Mouse (Mus musculus): ENCODE measurements around the gene Hist1h2bh. TPM values are rescaled to one million over a fixed set of nuclear protein-coding genes. Genes with fewer than 3 reads are reported as not detected.
A peak's percentile ranks its signal among the peaks of the same experiment; 100 is the strongest.
"Not testable (repeated sequence)": the region's sequence is repeated elsewhere in the genome, so short reads cannot be mapped to it uniquely, and the experiment has no call there.

The Hist1h2bh gene
- polyA plus RNA-seq, 1 experiment from 2014 or later: 0.77 TPM

- peak within 1 kb of the TSS; percentile 95 for H3K27ac ChIP-seq (replicated peaks; ENCODE audit: low read depth, low read length)
- no peaks in the 10 kb centered on the region for H3K36me3 ChIP-seq (ENCODE audit: control insufficient read depth, insufficient read depth, low read length)
- H3K4me3 ChIP-seq (ENCODE audit: low read depth, low read length): peak within 1 kb of the TSS; percentile 52
- H3K4me2 ChIP-seq (ENCODE audit: low read depth, low read length): peak within 1 kb of the TSS; percentile 75
- DNase-seq (ENCODE audit: low spot score): peak; percentile 98
- no peaks in the 10 kb centered on the region for H3K27me3 ChIP-seq (replicated peaks; ENCODE audit: control insufficient read depth, insufficient read depth, low read length)
- under 1% methylated on average over 18 of the region's 18 CpGs for WGBS
- 0 out of 2 replicates have a peak, but pooled peaks cover 4% of the 10 kb centered on the region for H3K4me1 ChIP-seq (ENCODE audit: control insufficient read depth, insufficient read depth, low read length)
- ATAC-seq (ENCODE audit: low read depth): peak; percentile 90
- H3K9ac ChIP-seq (ENCODE audit: low read depth, low read length): peak within 1 kb of the TSS; percentile 76
- no peaks in the 10 kb centered on the region for H3K9me3 ChIP-seq (ENCODE audit: control insufficient read depth, low read length)
Measured at GRCm38 (mm10) chr13:23571022-23571503, 27.9 kb upstream of the Hist1h2bh start, which contains the start of the genes Hist1h2ae and Hist1h2bg. TSS of gene Hist1h2ae (minus strand) at chr13:23571220. TSS of gene Hist1h2bg (plus strand) at chr13:23571396.

DNA sequence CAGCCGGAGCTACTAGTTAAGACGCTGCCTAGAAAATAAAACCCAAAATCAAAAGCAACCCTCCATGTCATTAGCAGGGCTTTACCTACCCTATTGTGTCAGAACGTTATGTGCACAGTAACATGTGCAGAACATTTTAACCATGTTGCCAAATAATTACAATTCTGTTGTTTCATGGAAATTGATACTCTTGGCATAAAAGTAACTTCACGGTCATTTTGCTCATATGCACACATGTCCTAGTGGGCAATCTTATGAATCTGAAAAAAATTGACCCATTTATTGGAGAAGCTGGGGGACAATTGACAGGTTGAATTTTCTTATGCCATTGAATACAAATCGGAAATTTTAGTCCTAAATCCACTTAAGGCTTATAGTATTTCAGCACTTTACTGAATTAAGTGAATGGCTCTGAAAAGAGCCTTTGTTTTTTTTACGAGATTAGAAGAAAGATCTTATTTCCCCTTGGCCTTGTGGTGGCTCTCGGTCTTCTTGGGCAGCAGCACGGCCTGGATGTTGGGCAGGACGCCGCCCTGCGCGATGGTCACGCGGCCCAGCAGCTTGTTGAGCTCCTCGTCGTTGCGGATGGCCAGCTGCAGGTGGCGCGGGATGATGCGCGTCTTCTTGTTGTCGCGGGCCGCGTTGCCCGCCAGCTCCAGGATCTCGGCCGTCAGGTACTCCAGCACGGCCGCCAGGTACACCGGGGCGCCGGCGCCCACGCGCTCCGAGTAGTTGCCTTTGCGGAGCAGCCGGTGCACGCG lies 27.2 kb upstream of the Hist1h2bh start:
- H3K27me3 ChIP-seq (replicated peaks; ENCODE audit: control insufficient read depth, insufficient read depth, low read length); H3K9me3 ChIP-seq (ENCODE audit: control insufficient read depth, low read length); H3K4me1 ChIP-seq (ENCODE audit: control insufficient read depth, insufficient read depth, low read length); H3K36me3 ChIP-seq (ENCODE audit: control insufficient read depth, insufficient read depth, low read length): not testable (repeated sequence)
- peak overlapping the region; percentile 75 for H3K4me2 ChIP-seq (ENCODE audit: low read depth, low read length)
- peak; percentile 2; the same call in 1 of the 2 replicates for ATAC-seq (ENCODE audit: low read depth)
- H3K27ac ChIP-seq (replicated peaks; ENCODE audit: low read depth, low read length): peak overlapping the region; percentile 94
- peak; percentile 58 for DNase-seq (ENCODE audit: low spot score)
- peak overlapping the region; percentile 52 for H3K4me3 ChIP-seq (ENCODE audit: low read depth, low read length)
- WGBS: 2% methylated on average over 11 of the region's 41 CpGs
- peak overlapping the region; percentile 57 for H3K9ac ChIP-seq (ENCODE audit: low read depth, low read length)

DNA sequence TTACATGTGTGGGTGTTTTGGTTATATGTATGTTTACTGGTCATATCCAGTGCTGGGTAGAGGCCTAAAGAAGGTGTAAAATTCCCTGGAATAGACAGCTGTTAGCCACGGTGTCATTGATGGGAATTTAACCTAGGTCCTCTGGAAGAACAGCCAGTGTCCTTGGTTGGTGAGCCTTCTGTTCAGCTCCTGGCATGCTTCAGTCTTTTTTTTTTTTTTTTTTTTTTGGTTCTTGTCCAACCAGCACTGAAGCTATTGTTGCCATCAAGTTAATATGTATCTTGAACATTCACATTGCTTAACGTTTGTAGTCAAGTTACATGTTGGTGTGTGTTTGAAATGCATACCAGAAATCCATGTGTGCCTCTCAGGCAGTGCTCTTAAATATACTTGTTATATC lies 21.3 kb upstream of the Hist1h2bh start:
- no peak overlapping the region for H3K9ac ChIP-seq (ENCODE audit: low read depth, low read length)
- no peaks in the 10 kb centered on the region for H3K27me3 ChIP-seq (replicated peaks; ENCODE audit: control insufficient read depth, insufficient read depth, low read length)
- no peaks in the 10 kb centered on the region for H3K4me1 ChIP-seq (ENCODE audit: control insufficient read depth, insufficient read depth, low read length)
- ATAC-seq (ENCODE audit: low read depth) (no peak), DNase-seq (ENCODE audit: low spot score) (no peak)
- no peaks in the 10 kb centered on the region for H3K9me3 ChIP-seq (ENCODE audit: control insufficient read depth, low read length)
- no peaks in the 10 kb centered on the region for H3K36me3 ChIP-seq (ENCODE audit: control insufficient read depth, insufficient read depth, low read length)
- H3K4me2 ChIP-seq (ENCODE audit: low read depth, low read length): no peak overlapping the region
- 89% methylated on average over 2 of the region's 2 CpGs for WGBS
- no peak overlapping the region for H3K4me3 ChIP-seq (ENCODE audit: low read depth, low read length)
- peak overlapping the region; percentile 98 for H3K27ac ChIP-seq (replicated peaks; ENCODE audit: low read depth, low read length)

GRCm38 (mm10) chr13:23562699-23563462 lies 19.7 kb upstream of the Hist1h2bh start:
- peak overlapping the region; percentile 63 for H3K9ac ChIP-seq (ENCODE audit: low read depth, low read length)
- peak; percentile 91 for DNase-seq (ENCODE audit: low spot score)
- 3% methylated on average over 18 of the region's 18 CpGs for WGBS

DNA sequence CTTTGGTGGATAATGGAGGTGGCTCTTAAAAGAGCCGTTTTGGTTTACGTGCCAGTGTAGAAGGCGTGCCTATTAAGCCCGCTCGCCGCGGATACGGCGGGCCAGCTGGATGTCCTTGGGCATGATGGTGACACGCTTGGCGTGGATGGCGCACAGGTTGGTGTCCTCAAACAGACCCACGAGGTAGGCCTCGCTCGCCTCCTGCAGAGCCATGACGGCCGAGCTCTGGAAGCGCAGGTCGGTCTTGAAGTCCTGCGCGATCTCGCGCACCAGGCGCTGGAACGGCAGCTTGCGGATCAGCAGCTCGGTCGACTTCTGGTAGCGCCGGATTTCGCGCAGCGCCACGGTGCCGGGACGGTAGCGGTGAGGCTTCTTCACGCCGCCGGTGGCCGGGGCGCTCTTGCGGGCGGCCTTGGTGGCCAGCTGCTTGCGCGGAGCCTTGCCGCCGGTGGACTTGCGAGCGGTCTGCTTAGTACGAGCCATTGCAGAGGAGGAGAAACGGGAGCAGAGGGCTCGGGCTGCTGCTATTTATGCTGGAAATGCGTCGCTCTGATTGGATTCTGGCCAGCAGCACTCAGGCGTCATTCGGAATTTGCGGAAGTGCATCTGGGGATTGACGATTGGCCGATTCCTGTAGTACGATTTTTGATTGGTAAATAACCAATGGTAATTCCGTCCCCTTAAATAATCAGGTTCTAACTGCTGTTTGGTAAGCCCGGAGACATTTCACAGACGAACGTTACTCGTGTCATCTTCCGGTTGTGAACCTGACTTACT lies 18.9 kb upstream of the Hist1h2bh start, which contains the start of gene Hist1h3e:
Hist1h3e (minus strand) TSS at position 487 of the 777 bp plus-strand sequence.
- 0% methylated on average over 35 of the region's 67 CpGs for whole genome bisulfite sequencing
- peak within 1 kb of the TSS; percentile 42 for H3K4me3 ChIP-seq (ENCODE audit: low read depth, low read length)
- DNase-seq (ENCODE audit: low spot score) (peak; percentile 99), ATAC-seq (ENCODE audit: low read depth) (peak; percentile 93)
- not testable (repeated sequence) for H3K9me3 ChIP-seq (ENCODE audit: control insufficient read depth, low read length); H3K27me3 ChIP-seq (replicated peaks; ENCODE audit: control insufficient read depth, insufficient read depth, low read length); H3K4me1 ChIP-seq (ENCODE audit: control insufficient read depth, insufficient read depth, low read length); H3K36me3 ChIP-seq (ENCODE audit: control insufficient read depth, insufficient read depth, low read length)
- H3K9ac ChIP-seq (ENCODE audit: low read depth, low read length): peak within 1 kb of the TSS; percentile 63
- H3K27ac ChIP-seq (replicated peaks; ENCODE audit: low read depth, low read length): peak within 1 kb of the TSS; percentile 98
- H3K4me2 ChIP-seq (ENCODE audit: low read depth, low read length): peak within 1 kb of the TSS; percentile 70

More at GRCm38 (mm10) chr13:23562699-23563462, 19.7 kb upstream of the Hist1h2bh start:
- Histone ChIP-seq H3K4me3 (ENCODE audit: low read depth, low read length) (peak overlapping the region; percentile 42), H3K27me3 (replicated peaks; ENCODE audit: control insufficient read depth, insufficient read depth, low read length) (no peaks in the 10 kb centered on the region), H3K9me3 (ENCODE audit: control insufficient read depth, low read length) (no peaks in the 10 kb centered on the region), H3K36me3 (ENCODE audit: control insufficient read depth, insufficient read depth, low read length) (no peaks in the 10 kb centered on the region), H3K4me1 (ENCODE audit: control insufficient read depth, insufficient read depth, low read length) (no peaks in the 10 kb centered on the region), H3K4me2 (ENCODE audit: low read depth, low read length) (peak overlapping the region; percentile 70), H3K27ac (replicated peaks; ENCODE audit: low read depth, low read length) (peak overlapping the region; percentile 98)
- ATAC-seq (ENCODE audit: low read depth): peak; percentile 45

DNA sequence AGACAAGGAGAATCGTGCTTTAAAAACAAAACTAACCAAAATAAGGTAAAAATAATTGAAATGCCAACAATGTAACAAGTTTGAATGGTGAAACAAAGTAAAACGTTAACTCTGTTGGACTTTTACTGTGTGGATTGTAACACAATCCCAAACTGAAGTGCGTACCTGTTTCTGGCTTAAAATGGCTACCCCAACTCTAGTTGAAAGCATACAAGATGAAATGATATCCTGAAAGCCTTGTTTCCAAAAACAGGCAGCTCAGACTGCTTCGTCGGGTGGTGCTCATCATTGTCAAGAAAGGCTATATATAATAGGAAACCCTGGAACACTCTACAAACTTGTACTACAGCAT lies 18.3 kb upstream of the Hist1h2bh start:
- DNase-seq (ENCODE audit: low spot score); H3K27me3 ChIP-seq (replicated peaks; ENCODE audit: control insufficient read depth, insufficient read depth, low read length); ATAC-seq (ENCODE audit: low read depth); H3K36me3 ChIP-seq (ENCODE audit: control insufficient read depth, insufficient read depth, low read length); H3K9me3 ChIP-seq (ENCODE audit: control insufficient read depth, low read length); H3K4me1 ChIP-seq (ENCODE audit: control insufficient read depth, insufficient read depth, low read length): not testable (repeated sequence)
- peak overlapping the region; percentile 98 for H3K27ac ChIP-seq (replicated peaks; ENCODE audit: low read depth, low read length)
- H3K9ac ChIP-seq (ENCODE audit: low read depth, low read length): peak overlapping the region; percentile 63
- 4% methylated on average over 2 of the region's 5 CpGs for WGBS
- peak overlapping the region; percentile 42 for H3K4me3 ChIP-seq (ENCODE audit: low read depth, low read length)
- H3K4me2 ChIP-seq (ENCODE audit: low read depth, low read length): peak overlapping the region; percentile 70

DNA sequence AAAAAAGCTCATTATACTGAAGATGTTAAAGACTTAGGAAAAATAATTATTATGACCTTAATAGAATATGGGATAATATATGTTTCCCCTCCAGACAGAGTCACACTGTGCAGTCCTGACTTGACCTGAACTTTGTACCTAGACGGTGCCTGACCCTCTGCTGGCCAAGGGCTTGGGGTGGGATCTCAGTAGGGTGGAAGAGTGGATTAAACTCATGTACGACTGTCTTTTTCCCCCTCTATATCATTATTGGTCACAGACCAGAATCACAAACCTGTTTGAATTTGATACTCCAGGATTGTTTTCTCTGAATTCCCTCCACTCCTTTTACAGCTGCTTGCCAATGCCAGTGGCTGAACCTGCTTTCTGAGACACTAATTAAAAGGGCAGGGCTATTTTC lies 17.5 kb upstream of the Hist1h2bh start:
- not testable (repeated sequence) for H3K4me3 ChIP-seq (ENCODE audit: low read depth, low read length); H3K9me3 ChIP-seq (ENCODE audit: control insufficient read depth, low read length); H3K27me3 ChIP-seq (replicated peaks; ENCODE audit: control insufficient read depth, insufficient read depth, low read length); H3K36me3 ChIP-seq (ENCODE audit: control insufficient read depth, insufficient read depth, low read length); ATAC-seq (ENCODE audit: low read depth); H3K4me1 ChIP-seq (ENCODE audit: control insufficient read depth, insufficient read depth, low read length)
- Histone ChIP-seq H3K4me2 (ENCODE audit: low read depth, low read length) (peak overlapping the region; percentile 29), H3K27ac (replicated peaks; ENCODE audit: low read depth, low read length) (peak overlapping the region; percentile 28; the same call in 1 of the 2 replicates), H3K9ac (ENCODE audit: low read depth, low read length) (0 out of 2 replicates have a peak overlapping the region, but pooled peaks have one; percentile 34)
- peak; percentile 12 for DNase-seq (ENCODE audit: low spot score)
- 15% methylated on average over 2 of the region's 2 CpGs for WGBS

DNA sequence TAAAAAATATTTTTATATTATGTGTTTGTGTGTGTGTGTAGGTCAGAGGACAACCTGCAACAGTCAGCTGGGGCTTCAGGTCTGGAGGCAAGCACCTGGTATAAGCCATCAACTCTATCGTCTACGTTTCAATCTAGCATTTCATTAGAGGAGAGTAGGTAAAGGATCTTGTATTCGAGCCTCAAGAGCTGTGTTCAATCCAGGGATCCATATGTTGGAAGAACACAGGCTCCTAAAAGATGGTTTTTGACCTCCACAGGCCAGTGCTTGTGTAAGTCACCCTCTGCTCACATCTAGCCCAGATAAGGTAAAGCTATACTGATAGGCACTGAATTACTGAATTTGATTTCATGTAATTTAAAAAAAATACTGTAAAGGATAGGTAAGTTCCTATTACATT lies 13.7 kb upstream of the Hist1h2bh start:
- H3K9ac ChIP-seq (ENCODE audit: low read depth, low read length): no peak overlapping the region
- no peaks in the 10 kb centered on the region for H3K27me3 ChIP-seq (replicated peaks; ENCODE audit: control insufficient read depth, insufficient read depth, low read length)
- no peaks in the 10 kb centered on the region for H3K9me3 ChIP-seq (ENCODE audit: control insufficient read depth, low read length)
- 45% methylated on average over 3 of the region's 3 CpGs for WGBS
- peak overlapping the region; percentile 98 for H3K27ac ChIP-seq (replicated peaks; ENCODE audit: low read depth, low read length)
- peak overlapping the region; percentile 97 for H3K4me2 ChIP-seq (ENCODE audit: low read depth, low read length)
- H3K4me1 ChIP-seq (ENCODE audit: control insufficient read depth, insufficient read depth, low read length): peaks cover 10% of the 10 kb centered on the region; the same call in 1 of the 2 replicates
- no peak for ATAC-seq (ENCODE audit: low read depth)
- DNase-seq (ENCODE audit: low spot score): no peak
- H3K36me3 ChIP-seq (ENCODE audit: control insufficient read depth, insufficient read depth, low read length): no peaks in the 10 kb centered on the region
- H3K4me3 ChIP-seq (ENCODE audit: low read depth, low read length): no peak overlapping the region

All from embryonic facial prominence, embryonic 14.5 days (tissue).